Mouse (Mus musculus) urinary bladder, postnatal 25 days (tissue): ENCODE measurements around the gene Atp2b1.

Experiments used
- DNase-seq: peaks from one replicate; pipeline ENCODE4 v3.0.0; 2022; ENCODE audit warnings: low spot score

Gene Atp2b1

DNA sequence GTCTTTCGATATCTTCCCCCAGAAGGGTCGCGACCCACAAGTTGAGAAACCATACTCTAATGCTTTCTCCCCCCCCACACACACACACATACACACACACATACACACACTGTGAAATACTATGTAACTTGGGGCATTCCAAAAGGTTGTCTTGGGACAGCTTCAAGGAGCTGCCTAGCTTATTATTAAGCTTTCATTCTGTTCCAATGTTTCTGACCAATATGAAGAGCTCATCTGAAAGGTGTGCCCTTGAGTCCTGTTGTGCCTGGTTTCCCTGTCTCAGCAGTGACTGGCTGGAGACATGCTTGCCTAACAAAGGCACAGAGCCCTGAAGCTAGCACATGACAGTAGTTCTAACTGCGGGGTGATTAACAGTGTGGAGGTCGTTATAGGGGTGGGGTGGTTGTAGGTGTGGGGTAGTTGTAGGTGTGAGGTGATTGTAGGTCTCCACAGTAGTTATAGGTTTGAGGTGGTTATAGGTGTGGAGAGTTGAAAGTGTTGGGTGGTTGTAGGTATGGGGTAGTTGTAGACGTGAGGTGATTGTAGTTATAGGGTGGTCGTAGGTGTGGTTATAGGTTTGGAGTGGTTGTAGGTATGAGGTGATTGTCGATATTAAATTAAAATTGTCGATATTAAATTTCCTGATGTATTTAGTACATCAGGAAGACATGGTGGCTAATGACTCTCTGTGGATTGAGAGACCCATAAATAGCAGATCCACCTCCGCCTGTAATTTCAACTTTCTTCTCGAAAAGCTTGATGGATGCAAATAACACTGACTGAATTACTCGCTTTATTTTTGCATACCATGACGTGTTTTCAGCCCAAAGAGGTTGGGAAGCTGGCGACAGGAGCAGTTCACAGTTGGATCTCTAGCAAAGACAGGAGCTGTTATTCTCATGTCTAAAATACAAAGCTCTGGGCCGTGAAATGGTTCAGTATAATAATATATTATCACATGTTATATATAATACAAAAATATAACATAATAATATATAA lies 119.9 kb downstream of the Atp2b1 start:
- no peak for DNase-seq

DNA sequence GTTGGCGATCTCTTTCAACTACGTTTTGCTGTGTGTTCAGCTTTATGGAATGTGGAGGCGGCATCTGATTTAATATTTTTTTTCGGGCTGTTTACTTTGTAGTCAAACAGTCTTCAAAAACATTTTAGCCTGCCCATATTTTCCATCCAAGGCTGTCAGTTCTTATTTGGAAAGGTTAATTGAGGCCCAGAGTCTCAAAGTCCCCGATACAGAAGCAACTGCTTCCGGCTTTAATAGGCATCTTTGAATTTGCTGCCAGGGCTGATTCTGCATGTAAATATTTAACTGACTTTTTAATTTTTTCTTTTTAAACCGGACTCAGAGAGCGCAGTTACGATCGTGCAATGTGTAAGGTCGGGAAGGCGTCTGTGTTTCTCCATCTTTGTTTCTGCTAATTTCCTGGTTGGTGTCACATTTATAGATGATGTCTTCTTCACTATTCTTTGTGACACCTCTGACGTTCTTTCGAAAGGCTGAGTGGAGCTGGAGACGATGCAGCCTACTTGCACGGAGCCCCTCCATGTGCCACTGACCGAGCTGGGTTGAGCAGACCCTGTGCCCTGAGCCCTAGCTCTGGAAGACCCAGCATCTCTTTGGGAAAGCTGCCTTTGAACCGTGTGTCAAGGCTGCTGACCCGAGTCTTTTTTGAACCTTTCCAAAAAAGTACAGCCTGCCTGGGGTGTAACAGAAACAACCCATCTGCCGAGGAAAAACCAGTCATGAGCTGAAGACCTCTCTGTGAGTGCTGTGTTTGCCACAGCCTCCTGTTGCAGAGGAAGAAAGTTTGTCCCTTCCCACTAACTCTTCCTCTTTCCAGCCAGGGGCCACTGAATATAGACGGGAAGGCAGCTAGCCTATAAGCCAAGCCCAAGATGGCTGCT lies 123.2 kb downstream of the Atp2b1 start:
- no peak for DNase-seq

DNA sequence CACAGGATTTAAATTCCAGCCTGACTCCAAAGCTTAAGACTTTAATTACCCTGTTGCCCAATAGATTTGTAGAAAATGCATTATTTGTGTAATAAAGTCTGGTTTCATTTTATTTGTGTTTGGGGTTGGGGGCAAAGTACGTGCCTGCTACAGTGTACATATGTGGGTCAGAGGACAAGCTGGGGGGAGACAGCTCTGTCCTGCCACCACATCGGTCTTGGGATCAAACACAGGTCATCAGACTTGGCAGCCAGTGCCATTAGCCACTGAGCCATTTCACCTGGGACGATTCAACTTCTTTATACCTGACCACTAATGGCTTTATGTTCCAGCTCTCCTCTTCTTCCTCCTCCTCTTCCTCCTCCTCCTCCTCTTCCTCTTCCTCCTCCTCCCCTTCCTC lies 124.7 kb downstream of the Atp2b1 start:
- DNase-seq, result no peak

DNA sequence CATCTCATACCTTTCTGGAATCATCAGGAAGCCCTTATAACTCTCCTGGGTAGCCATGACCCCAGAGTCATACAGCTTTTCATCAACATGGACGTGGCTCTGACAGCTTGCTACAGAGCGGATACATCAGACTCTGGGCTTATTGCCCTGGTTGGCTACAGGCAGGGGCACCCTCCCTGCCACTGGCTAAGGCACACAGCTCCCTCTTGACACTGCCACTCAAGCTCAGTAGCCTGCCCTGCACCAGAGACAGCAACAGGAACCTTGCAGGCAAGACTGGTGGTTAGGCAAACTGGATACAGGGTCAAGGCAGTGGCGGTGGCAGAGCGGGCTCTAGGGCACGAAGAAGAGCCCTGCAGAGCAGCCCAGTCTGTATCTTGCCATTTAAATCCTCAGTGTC lies 126.0 kb downstream of the Atp2b1 start:
- no peak for DNase-seq

DNA sequence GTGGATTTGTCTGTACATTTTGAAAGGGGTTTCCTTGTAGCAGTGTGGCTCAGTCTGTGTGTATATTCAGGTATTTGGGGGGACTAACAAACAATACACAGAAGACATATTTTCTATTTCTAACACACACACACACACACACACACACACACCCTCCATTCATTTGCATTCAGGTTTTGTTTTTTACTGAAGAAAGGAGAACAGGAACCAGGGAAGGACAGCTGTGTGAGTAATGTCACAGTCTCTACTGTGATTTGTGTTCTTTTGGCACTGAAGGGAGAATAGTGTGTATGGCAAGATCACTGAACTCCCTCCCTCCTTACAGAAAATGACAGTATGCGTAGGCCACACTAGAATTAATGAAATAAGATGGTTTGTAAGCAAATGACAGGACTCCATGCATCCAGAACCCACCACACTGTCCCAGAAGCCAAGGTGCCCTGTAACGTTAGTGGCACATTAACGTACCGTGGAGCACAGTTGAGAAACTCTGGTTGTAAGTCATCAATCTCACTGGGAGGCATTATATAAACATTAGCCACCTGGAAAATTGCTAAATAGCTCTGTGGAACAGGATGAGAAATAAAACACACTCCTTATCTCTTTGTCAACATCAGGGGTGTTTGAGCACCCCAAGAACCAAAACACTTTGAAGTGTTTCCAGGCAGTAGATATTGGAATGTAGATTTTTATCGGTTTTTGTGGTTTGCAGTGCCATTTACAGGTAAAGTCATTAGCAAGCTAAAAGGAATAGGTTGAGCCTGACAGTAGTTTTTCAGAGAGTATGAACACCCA lies 132.7 kb downstream of the Atp2b1 start:
- no peak for DNase-seq

DNA sequence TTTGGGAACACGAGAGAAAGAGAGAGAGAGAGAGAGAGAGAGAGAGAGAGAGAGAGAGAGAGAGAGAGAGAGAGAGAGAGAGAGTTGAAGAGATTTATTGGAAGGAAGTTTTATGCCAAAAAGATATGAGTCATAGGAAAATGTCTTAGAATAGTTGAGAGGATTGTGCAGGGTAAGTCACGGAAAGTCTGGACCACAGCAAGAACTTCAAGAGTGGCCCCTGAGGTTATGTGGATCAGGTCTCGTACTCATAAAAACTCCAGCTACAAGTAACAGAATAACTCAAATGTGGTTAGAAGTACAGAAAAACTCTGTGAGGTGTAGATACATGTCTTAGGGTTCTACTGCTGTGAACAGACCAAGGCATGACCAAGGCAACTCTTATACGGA lies 133.3 kb downstream of the Atp2b1 start:
- DNase-seq, result no peak

DNA sequence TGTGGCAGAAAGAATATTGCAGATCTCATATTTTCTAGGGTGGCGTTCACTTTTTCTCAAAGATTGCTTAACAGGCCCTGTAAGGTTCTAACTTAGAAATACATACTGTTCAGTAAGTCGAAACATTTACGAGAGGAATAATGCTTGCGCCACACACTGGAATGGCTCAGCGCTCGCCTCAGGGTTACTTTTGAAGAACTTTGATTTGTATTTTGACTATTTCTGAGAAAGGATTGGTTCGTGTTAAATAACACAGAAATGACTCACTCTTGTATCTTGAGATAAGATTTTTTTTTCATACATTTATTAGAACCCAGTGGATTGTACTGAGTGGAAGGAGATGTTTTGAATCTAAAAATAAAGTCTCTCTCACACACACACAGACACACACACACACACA lies 135.9 kb downstream of the Atp2b1 start:
- DNase-seq, result no peak

DNA sequence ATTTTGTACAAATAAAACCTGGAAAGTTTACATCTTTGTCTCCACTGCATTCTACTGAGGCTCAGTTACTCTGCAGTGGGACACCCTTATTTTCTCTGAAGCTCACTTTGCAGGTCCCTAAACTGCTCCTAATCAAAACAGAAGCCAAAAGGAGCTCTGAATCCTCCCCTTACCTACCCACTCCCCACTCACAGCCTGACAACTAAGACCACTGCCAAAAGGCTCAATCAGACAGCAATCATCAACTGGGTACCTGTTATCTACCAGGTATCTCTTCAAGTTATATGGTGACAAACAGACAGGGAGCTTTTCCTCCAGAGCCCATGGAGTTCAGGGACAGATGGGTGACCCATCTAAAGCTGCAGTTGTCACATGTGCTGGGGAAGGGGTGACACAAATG lies 138.9 kb downstream of the Atp2b1 start:
- no peak for DNase-seq

DNA sequence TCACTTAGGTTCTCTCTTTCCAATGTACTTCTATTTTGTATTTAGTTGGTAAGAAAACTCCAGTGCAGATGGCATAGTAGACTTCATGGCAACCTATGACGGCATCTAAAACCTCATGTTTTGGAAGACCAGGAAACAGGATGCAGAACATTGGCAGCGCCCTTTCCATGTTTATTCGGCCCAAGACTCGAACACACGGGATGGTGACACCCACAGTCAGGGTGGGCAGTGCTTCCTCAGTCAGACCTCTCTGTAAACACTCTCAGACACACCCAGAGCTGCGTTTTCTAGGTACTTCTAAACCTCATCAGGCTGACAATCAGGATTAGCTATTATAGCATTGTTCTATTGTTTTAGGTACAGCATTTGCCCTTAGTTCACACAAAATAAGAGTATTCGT lies 146.4 kb downstream of the Atp2b1 start:
- DNase-seq, result no peak

DNA sequence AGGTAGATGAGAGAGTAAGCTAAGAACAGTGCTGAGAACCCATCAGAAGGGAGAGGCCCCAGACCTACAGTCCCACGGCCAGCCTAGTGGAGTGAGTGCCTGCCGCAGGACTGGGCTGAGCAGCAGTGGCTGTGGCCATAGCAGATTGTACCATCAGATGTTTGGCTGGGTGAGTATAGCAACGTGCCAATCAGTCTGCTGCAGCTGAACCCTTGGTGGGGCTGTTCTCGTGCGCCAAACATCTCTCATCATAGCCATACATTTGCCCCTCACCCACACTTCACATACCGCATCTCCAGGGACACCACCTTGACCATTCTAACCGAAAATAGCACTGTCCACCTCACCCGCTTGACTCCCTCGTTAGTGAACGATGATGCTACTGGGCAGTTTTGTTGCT lies 147.2 kb downstream of the Atp2b1 start:
- DNase-seq, result no peak

DNA sequence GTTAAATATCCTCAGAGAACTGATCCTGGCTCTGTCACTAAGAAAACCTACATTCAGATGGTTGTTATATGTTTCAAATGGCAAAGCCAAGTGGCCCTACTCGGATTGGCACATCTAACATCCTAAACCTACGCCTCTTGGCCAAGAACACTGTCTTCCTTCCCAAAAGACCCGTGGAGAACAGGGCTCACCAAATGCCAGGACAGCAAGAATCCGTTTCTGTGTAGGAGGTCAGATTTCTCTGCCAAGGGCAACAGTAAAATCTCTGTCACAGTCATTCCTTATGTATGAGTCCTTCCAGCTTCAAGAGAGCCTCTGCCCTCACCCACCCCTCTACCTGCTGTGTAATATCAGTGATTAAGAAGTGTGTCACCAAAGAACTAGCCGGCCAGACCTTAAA lies 148.3 kb downstream of the Atp2b1 start:
- no peak for DNase-seq
